Mouse (Mus musculus): ENCODE measurements around the gene Srcin1.

Srcin1 gene

GRCm38 (mm10) chr11:97500720-97501448, 75.1 kb downstream of the Srcin1 start:
- DNase-seq: no peak

GRCm38 (mm10) chr11:97499865-97500719, 75.9 kb downstream of the Srcin1 start, which contains the start of gene 4933428G20Rik:
Gene 4933428G20Rik, minus strand, starts transcription at chr11:97500340.
- no peak for DNase-seq

GRCm38 (mm10) chr11:97497543-97497942, 78.4 kb downstream of the Srcin1 start:
- no peak for DNase-seq

GRCm38 (mm10) chr11:97492836-97493235, 83.2 kb downstream of the Srcin1 start:
- no peak for DNase-seq

GRCm38 (mm10) chr11:97491640-97492039, 84.3 kb downstream of the Srcin1 start:
- no peak for DNase-seq

- peak; percentile 81 to 87 for DNase-seq
These were observed 86.2 kb downstream of the Srcin1 start for GRCm38 (mm10) chr11:97489589-97490324.

- DNase-seq: no peak
These were observed 88.3 kb downstream of the Srcin1 start for GRCm38 (mm10) chr11:97487656-97488055.

- DNase-seq: no peak
These were observed 90.3 kb downstream of the Srcin1 start for GRCm38 (mm10) chr11:97485661-97486060.

GRCm38 (mm10) chr11:97479824-97480223, 96.2 kb downstream of the Srcin1 start:
- no peak for DNase-seq

- no peak for DNase-seq
These were observed 96.9 kb downstream of the Srcin1 start for GRCm38 (mm10) chr11:97479085-97479484.

GRCm38 (mm10) chr11:97478345-97478744, 97.6 kb downstream of the Srcin1 start:
- no peak for DNase-seq

GRCm38 (mm10) chr11:97477431-97477830, 98.6 kb downstream of the Srcin1 start:
- peak; percentile 53 to 58 for DNase-seq

GRCm38 (mm10) chr11:97476334-97477095, 99.5 kb downstream of the Srcin1 start:
- peak; percentile 64 to 83 for DNase-seq

GRCm38 (mm10) chr11:97471276-97471675, 104.7 kb downstream of the Srcin1 start:
- peak in 1 of 2 experiments; percentile 2 for DNase-seq

GRCm38 (mm10) chr11:97469828-97470227, 106.2 kb downstream of the Srcin1 start:
- DNase-seq: no peak

- peak; percentile 92 for DNase-seq
These were observed 107.2 kb downstream of the Srcin1 start for GRCm38 (mm10) chr11:97468639-97469287.

- peak; percentile 92 to 93 for DNase-seq
These were observed 109.4 kb downstream of the Srcin1 start for GRCm38 (mm10) chr11:97466444-97467160.

- DNase-seq: peak; percentile 40 to 42
These were observed 110.0 kb downstream of the Srcin1 start for GRCm38 (mm10) chr11:97465957-97466356.

GRCm38 (mm10) chr11:97463991-97464390, 112.0 kb downstream of the Srcin1 start:
- DNase-seq: no peak

GRCm38 (mm10) chr11:97463166-97463565, 112.8 kb downstream of the Srcin1 start:
- DNase-seq: peak in 1 of 2 experiments; percentile 4

- no peak for DNase-seq
These were observed 113.4 kb downstream of the Srcin1 start for GRCm38 (mm10) chr11:97462538-97462937.
